Mouse (Mus musculus) erythroblast, embryonic 14.5 days (primary cell): ENCODE data around the gene Fbxl7. TPM values are rescaled to one million over a fixed set of nuclear protein-coding genes. Genes with fewer than 3 reads are reported as not detected.

Experiments used
- H3K27me3 ChIP-seq: 2 replicates; pipeline ENCODE4 v1.6.1; 2012; ENCODE audit warnings: inconsistent platforms; ENCODE audit not compliant: control insufficient read depth
- H3K36me3 ChIP-seq: 2 replicates; pipeline ENCODE4 v1.6.1; 2012; ENCODE audit warnings: mild to moderate bottlenecking, inconsistent platforms; ENCODE audit not compliant: control insufficient read depth
- H3K4me1 ChIP-seq: 2 replicates; pipeline ENCODE4 v1.6.1; 2012; ENCODE audit warnings: inconsistent platforms; ENCODE audit not compliant: control insufficient read depth
- H3K4me3 ChIP-seq: replicated peaks from 2 replicates; pipeline ENCODE3; 2012; ENCODE audit warnings: moderate library complexity, mild to moderate bottlenecking, inconsistent platforms
- H3K9me3 ChIP-seq: 2 replicates; pipeline ENCODE4 v1.6.1; 2012; ENCODE audit warnings: low read length, inconsistent platforms, mixed read lengths; ENCODE audit not compliant: control insufficient read depth
- GATA1 ChIP-seq: IDR thresholded peaks from 2 replicates; pipeline ENCODE4 v1.6.1; 2012; ENCODE audit warnings: low read length, inconsistent platforms, mixed read lengths
- TAL1 ChIP-seq: IDR thresholded peaks from 3 replicates; pipeline ENCODE4 v1.6.1; 2012; ENCODE audit warnings: low read length, inconsistent platforms, mixed read lengths
- polyA plus RNA-seq: library from polyadenylated mRNA; stranded (reverse); fragments of >175 nt; gene quantifications from 2 replicates; pipeline ENCODE4 v1.2.3, GENCODE M21; 2012

Gene Fbxl7
- polyA plus RNA-seq, 1 experiment, result not detected

DNA sequence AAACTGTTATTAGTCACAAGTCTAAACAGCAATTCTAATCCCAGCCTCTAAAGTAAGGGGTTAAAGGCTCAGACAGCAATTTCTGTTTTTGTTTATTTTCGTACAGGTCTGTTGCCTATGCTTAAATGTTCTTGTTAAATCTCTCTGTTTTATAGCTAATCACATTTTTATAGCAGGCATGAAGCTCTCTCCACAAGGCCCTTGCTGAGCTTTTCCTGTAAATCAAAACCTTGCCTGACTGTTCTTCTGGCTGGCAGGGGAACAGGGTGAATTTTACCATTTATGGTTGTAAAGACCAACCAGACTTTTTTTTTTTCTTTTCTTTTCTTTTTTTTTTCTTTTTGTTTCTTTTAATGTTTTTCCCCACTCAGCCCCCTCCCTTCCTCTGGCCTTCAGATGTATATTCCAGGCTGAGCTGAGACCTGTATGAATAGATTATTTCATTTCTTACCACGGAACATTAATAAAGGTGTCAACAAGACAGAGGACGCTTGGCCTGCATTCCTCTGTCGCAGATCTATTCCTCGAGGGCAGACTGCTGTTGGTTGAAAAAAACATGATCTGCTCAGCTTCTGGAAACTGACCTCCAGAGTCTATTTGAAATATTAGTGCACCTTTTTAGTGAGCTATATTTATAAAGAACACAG, 176.9 kb downstream of the Fbxl7 start:
- Histone ChIP-seq H3K27me3 (no peaks in the 10 kb centered on the region), H3K9me3 (no peaks in the 10 kb centered on the region), H3K4me3 (no peak overlapping the region), H3K4me1 (no peaks in the 10 kb centered on the region), H3K36me3 (no peaks in the 10 kb centered on the region)
- TF ChIP-seq TAL1 (no peak), GATA1 (no peak)

DNA sequence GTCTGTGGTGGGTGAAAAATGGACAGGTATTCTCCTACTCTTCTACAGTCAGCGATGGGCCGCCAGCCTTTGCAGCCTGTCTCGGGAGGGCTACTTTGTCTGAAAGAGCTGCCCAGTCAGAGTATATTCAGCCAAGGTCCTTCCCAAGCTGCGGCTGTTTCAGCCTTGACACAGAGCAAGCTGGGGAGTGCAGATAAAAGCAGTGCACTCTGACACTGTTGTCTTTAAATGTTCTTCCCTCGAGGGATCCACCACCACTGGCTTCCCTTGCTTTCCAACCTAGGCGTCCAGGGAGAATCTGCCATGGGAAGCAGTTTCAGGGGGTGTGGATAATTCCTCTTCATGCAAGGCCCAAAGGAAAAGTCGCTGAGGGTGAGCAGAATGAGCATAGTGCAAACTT, 177.4 kb downstream of the Fbxl7 start:
- TF ChIP-seq GATA1 (no peak), TAL1 (no peak)
- Histone ChIP-seq H3K27me3 (no peaks in the 10 kb centered on the region), H3K9me3 (no peaks in the 10 kb centered on the region), H3K4me1 (no peaks in the 10 kb centered on the region), H3K36me3 (no peaks in the 10 kb centered on the region), H3K4me3 (no peak overlapping the region)

DNA sequence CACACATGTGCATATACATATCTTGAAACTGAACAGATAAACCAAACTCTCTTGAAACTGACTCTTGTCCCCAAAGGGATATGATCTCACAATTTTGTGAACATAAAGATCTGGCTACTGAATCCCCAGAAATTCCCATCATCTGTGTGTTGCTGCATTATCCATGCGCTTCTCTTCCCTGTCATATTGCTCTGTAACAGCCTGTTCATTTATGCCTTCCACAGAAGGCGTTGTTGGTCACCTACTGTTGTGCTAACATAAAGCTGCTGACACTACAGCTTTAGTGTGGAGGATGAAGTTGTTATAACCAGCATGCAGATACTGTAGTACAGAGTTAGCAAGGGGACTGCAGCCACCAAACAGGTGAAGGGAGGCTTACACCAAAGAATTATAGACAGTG, 179.2 kb downstream of the Fbxl7 start:
- no peaks in the 10 kb centered on the region for H3K9me3 ChIP-seq
- no peak for TF ChIP-seq TAL1
- no peak for TF ChIP-seq GATA1
- no peaks in the 10 kb centered on the region for H3K36me3 ChIP-seq

DNA sequence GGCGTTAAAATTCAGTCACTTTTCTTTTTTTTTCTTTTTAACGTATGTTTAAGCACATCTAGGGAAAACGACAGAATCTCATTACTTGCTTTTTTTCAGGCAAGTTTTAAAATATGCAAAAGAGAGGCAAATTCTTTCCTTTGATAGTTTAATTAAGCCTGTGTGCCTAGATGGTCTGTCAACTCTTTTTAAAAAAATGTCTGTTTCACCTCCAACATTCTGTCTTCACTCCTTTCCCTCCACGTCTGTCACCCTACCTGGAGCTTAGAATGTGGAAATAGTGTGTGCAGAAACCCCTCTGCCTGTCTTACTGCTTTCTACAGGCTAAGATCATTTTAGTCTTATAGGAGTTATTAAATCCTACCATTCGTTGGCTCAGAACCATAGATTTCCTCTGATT, 179.7 kb downstream of the Fbxl7 start:
- Histone ChIP-seq H3K36me3 (no peaks in the 10 kb centered on the region), H3K4me1 (no peaks in the 10 kb centered on the region), H3K4me3 (no peak overlapping the region), H3K27me3 (no peaks in the 10 kb centered on the region), H3K9me3 (no peaks in the 10 kb centered on the region)
- TF ChIP-seq GATA1 (no peak), TAL1 (no peak)

More for the DNA sequence above, 179.2 kb downstream of the Fbxl7 start:
- Histone ChIP-seq H3K27me3 (no peaks in the 10 kb centered on the region), H3K4me1 (no peaks in the 10 kb centered on the region), H3K4me3 (no peak overlapping the region)

DNA sequence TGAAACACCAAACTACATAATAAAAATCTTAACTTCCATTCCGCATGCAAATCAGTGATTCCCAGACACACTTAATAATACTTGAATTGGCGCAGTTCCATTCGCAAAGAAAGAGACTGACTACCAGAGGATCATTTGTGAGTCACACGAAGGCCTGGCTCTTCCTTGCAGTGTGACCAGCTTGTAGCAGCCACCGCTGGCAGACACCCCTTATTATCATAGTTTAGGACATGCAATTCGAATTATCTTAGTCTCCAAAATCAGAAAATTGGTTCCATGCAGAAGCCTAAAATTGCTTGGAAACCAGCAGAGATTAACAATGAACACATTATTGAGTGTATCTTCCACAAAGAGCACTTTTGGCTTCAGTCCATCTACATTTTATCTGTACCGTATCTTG, 183.1 kb downstream of the Fbxl7 start:
- no peaks in the 10 kb centered on the region for H3K4me1 ChIP-seq
- no peak overlapping the region for H3K4me3 ChIP-seq
- no peaks in the 10 kb centered on the region for H3K27me3 ChIP-seq
- H3K36me3 ChIP-seq, result no peaks in the 10 kb centered on the region
- TF ChIP-seq GATA1 (no peak), TAL1 (no peak)
- no peaks in the 10 kb centered on the region for H3K9me3 ChIP-seq

DNA sequence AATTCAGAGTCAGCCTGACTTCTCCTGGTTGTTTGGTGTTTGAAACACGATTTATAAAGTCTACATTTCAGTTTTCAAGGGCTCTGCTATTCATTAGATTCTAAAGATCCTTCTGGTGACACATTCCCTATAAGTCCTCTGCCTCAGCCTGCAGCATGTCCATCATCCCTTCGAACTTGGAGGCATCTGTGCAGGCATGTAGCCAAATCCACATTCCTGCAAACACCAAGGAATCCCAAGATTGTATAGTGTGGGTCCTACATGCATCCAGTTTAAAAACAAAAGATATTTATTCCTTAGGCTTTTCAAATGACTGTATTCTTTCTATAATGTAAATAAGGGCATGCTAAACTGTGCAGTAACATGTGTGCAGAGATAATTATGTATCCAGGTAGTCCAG, 190.4 kb downstream of the Fbxl7 start:
- no peaks in the 10 kb centered on the region for H3K36me3 ChIP-seq
- H3K27me3 ChIP-seq, result no peaks in the 10 kb centered on the region
- no peak overlapping the region for H3K4me3 ChIP-seq
- H3K4me1 ChIP-seq, result no peaks in the 10 kb centered on the region
- TF ChIP-seq TAL1 (no peak), GATA1 (no peak)
- no peaks in the 10 kb centered on the region; the same call in 1 of the 2 replicates for H3K9me3 ChIP-seq

DNA sequence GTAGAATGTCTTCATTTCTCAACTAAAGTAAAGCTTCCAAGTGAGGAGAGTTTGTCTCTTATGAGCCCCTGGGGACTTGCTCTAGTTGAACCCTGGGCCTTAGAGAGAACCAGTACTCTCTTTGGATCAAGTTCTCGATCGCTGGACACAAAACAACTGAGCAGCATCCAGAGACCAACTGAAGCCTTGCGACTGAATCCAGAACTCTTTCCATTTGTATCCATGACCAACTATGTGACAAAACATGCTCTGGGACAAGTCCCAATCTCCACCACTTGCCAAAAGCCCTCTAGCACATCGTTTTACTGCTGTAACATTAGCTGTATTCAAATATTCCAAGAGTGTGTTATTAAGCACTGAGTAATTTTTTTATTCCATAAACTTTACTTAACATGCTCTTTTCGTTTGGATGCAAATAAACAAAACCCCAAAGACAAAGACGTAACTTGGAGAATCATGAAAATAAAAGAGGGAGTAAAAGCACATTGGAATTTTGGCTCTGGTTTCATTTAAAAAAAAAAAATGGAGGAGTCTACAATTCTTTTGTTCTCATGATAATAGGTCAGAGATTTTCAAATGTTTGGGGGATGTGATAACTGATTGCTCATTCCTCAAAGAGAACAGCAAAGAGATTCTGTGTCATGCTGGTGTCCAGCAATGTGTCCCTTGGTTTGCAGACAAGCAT, 192.1 kb downstream of the Fbxl7 start:
- Histone ChIP-seq H3K9me3 (no peaks in the 10 kb centered on the region; the same call in 1 of the 2 replicates), H3K36me3 (no peaks in the 10 kb centered on the region), H3K27me3 (no peaks in the 10 kb centered on the region), H3K4me1 (no peaks in the 10 kb centered on the region), H3K4me3 (no peak overlapping the region)
- no peak for TF ChIP-seq TAL1
- TF ChIP-seq GATA1, result no peak

DNA sequence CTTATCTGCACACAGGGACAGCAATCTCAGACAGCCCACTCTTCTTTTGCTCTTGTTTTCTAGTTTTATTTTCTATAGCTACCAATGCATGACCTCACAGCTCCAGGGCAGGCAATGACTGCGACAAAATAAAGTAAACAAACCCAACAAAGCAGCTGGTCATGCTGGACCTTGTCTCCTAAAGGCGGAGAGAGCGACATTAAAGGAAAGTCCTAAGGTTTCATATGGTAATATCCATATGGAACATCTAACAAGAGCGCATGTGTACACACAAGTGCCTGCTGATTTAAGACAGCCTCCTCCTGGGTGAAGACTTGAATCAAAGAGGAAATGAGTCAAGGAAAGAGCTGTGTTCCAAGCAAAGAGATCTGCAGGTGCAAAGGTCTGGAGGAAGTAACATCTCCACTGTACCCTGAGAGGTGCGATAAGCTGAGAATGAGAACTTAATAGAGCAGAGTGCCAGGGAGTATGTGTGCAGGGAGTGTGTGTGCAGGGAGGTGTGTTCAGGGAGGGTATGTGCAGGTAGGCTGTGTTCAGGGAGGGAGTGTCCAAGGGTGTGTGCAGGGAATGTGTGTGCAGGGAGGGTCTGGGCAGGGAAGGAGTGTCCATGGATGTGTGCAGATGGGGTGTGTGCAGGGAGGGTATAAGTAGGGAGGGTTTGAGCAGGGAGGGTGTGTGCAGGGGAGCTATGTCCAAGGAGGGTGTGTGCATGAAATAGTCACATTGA, 193.3 kb downstream of the Fbxl7 start:
- H3K4me1 ChIP-seq, result no peaks in the 10 kb centered on the region
- H3K9me3 ChIP-seq, result no peaks in the 10 kb centered on the region; the same call in 1 of the 2 replicates
- no peaks in the 10 kb centered on the region for H3K36me3 ChIP-seq
- H3K4me3 ChIP-seq, result no peak overlapping the region
- TF ChIP-seq GATA1 (no peak), TAL1 (no peak)
- no peaks in the 10 kb centered on the region for H3K27me3 ChIP-seq

DNA sequence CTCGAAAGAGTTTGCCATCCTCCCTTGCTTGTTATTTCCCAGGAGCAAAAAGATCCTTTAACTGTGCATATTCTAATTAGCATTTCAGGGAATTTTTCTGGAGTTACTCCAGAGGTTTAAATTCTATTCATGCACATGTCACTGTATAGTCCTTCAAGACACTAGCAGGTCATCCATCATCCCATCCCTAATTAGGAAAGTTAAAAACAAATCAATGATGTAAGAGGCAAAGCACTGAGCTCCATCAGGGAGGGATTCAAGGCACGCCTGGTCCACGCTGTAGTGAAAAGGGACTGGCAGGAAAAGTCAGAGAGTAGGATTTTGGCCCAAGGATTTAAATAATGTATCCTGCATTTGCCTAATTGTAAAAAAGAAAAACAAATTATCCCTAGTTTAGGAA, 202.3 kb downstream of the Fbxl7 start:
- Histone ChIP-seq H3K4me3 (no peak overlapping the region), H3K9me3 (no peaks in the 10 kb centered on the region), H3K36me3 (no peaks in the 10 kb centered on the region), H3K27me3 (no peaks in the 10 kb centered on the region), H3K4me1 (no peaks in the 10 kb centered on the region)
- TF ChIP-seq TAL1 (no peak), GATA1 (no peak)
